Mouse (Mus musculus): ENCODE measurements around the gene Idh3a.
"Not testable (repeated sequence)": the region's sequence is repeated elsewhere in the genome, so short reads cannot be mapped to it uniquely, and the experiment has no call there.

The Idh3a gene

DNA sequence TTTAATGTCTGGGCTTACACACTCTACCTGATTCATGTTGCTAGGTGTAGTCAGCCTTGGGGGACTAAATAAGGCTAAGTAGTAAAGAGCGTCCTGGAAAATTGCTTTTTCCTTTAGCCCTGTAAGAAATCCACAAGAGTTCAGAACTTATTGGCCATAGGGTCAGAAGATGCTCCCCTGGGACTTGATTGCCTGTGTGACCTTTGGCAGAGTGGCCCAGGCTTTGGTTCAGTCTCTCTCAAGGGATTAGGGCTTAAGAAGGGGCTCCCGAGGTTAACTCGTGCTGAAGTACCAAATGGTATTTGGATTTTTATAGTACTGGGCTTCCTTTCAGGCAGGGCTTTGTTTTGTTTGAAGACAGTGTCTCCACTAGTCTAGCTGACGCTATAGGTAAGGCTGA lies 1.7 kb downstream of the Idh3a start:
- no peak for DNase-seq (ENCODE audit: low spot score)

DNA sequence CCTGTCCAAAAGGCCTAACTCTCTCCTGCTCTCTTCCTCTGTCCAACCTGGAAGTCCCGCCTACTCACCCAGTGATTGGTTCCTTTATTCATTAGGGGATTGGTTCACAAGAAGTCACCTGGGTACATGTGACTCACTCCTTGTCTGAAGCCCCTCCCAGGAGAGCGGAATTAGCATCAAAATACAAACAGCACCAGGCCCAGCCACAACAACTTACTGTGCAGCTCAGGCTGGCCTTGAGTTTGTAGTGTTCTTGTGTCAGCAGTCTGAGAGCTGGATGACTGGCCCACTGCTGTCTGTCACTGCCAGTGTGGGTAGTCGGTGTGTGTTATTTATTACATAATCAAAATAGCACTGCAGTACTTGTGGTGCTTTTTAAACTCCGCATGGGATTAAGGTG lies 7.5 kb downstream of the Idh3a start:
- DNase-seq (ENCODE audit: low spot score): not testable (repeated sequence)

DNA sequence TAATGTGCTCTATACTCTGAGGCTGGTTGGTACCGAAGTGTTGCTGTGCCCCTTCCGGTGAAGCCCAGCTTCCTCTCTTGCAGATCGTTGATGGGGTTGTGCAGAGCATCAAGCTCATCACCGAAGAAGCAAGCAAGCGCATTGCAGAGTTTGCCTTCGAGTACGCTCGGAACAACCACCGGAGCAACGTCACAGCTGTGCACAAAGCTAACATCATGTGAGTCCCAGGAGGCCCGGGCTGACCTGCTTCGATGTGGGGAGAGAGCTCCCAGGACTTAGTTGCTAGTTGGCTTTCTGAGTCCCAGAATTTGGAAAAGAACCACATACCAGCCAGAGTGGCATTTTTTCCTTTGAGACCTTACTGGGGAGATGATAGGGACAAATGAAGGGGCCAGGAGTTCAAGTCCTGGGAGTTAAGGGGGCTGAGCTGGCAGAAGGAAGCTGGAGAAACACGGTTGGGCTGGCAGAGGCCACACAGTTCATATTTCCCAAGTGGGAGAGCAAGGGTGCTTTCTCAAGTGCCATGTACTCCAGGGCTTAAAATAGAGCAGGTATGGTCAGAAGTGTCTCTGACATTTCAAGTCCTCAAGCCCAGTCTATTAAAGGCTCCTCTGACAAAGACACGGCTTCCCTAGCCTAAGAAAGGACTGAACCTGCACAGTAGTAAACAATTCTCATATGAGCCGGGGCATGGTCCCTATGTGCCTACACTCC lies 10.8 kb downstream of the Idh3a start:
- DNase-seq (ENCODE audit: low spot score): no peak

DNA sequence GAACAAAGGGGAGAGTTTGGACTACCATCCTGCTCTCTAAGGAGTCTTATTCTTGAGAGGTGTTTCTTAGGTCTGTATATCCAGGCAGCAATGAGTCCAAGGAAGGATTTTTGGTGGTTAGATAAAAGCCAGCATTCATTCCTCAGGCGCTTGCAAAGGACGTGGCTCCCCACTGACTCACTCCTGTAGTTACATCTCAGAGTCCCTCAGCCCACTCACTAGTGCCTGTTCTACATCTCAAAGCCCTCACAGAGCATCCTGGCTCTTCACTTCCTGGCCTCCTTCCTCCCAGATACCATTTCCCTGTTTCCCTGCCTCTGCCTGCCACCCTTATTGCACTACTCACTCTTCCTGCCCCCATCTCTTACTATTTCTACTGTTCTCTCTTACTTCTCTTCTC lies 16.3 kb downstream of the Idh3a start:
- no peak for DNase-seq (ENCODE audit: low spot score)

DNA sequence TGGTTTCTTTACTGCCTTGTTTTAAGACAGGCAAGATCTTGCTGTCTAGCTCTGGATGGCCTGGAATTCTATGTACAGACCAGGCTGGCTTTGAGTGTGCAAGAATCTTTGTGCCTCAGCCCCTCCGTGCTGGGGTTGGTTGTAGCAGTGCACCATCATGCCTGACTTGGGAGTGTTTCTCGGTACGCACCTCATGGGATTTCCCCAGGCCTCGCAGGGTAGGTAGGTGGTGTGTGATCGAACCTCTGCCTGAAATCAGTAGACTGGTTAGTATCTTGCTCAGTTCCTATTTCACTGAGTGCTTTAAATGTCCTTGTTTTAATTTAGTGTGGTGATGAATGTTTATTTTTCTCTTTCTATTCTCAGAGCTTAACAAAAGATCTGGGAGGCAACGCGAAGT lies 16.8 kb downstream of the Idh3a start:
- no peak for DNase-seq (ENCODE audit: low spot score)

DNA sequence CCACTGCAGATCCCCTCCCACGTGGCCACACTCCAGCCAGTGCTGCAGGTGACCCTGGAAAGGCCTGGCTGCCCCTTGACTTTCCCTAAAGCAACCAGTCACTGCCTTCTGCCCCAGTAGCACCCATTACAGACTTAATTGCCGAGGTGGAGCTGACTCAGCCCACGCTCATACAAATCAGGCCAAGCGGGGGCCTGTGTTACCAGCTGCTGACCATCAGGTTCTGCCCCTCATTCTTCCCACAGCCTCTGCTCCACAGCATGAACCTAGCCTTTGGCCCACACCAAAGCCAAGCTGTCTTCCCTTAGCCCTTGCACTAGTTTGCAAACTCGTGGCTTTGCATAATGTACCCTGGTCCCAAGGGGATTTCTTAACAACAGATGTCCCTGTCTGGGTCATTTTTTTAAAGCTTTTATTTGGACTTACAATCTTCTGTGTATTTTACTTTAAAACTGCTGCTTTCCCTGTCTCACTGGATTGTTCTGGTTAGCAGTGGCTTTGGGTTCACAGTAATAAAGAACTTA lies 18.1 kb downstream of the Idh3a start:
- DNase-seq (ENCODE audit: low spot score): no peak

DNA sequence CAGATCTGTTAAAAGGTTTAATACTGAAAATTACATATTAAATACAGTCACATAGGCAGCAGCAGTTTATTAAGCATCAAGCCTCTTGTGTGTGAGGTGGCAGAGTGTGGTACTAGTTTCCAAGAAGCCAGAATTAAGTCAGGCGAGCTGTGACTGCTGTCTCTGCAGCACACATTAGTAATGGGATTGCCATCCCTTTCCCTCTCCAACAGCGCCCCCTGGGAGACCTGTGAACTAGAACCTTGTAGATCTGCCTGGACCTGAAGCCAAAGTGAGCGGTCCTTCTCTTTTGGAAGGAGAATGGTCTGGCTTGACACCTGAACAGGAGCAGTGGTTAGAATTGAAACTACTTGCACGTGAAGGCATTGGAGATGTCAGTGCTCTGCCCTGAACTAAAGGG lies 18.8 kb downstream of the Idh3a start:
- DNase-seq (ENCODE audit: low spot score): no peak

DNA sequence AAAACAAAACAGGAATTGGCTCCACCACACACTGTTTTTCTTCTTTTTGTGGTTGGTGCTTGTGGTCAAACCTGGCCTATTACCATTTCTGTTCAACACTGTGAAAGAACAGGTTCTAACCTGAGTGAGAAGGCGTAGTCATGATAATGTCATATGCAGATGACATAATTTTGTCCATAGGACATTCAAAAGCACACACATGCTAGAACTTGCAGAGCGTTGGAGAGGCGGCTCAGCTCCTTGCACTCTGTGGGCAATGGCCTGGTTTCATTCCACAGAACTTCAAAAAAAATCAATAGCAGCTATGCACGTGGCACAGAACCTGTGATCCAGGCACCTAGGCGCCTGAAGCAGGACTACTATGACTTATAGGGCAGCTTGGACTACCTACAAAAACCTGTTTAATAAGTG lies 26.7 kb downstream of the Idh3a start:
- peak; percentile 66 for DNase-seq (ENCODE audit: low spot score)

DNA sequence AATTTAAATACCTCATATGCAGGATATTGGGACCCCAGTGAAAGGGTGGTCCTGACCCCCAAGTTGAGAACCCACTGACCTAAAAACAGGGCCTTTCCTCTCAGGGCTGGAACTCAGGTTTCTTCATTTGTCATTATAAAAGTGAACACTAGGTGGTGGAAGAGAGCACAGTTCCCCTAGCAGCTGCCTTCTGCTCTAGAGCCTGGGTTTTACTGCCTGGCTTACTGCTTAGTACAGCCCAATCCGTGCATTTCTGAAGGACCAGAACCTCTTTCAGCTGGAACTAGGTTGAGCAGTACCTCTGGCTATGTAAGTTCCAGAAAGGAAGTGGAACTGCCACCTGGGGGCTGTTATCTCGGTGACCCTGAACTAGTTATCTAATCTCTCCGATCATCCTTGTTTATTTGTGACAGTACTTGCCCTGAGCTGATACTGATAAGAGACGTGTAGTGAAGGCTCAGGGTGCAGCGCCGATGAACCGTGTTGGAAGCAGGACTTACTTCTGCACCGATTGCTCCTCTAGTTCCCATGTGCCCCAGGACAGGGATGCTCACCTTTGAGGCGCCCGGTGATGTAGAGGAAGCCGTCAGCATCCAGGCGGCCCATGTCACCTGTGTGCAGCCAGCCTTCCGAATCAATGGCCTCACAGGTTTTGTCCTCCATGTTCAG lies 28.2 kb downstream of the Idh3a start:
- peak; percentile 23 for DNase-seq (ENCODE audit: low spot score)

DNA sequence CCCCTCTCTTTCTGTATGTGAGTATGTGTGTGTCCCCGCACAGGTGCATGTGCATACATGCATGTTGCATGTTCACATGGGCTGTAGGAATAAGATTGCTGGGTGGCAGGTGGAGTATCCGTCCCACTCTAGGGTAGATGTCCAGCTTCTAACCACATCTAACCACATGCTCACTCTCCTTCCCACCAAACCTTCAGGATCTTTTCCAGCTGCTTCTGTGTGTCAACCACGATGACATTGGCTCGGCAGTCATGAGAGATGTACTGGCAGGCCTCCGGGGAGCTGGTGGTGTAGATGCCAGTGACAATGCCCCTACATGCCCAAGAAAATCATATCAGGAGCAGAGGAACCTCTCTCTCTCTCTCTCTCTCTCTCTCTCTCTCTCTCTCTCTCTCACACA lies 41.1 kb downstream of the Idh3a start:
- no peak for DNase-seq (ENCODE audit: low spot score)

DNA sequence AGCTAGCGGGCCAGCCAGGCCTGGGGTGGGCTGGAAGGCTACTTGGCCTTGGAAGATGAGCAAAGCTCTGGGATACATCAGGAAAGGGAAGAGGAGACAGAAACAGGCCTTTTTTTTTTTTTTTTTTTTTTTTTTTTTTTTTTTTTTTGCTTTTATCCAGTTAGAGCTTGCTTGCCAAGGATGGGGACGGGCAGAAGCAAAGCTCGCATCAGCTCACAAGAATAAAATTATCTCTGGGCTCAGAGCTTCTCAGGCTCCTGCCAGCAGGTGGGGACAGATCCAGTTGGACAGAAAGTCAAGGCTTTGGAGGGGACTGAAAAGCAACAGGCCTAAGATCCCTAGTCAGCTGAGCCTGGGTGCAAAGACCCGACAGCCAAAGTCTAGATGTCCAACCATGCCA lies 42.6 kb downstream of the Idh3a start:
- no peak for DNase-seq (ENCODE audit: low spot score)

DNA sequence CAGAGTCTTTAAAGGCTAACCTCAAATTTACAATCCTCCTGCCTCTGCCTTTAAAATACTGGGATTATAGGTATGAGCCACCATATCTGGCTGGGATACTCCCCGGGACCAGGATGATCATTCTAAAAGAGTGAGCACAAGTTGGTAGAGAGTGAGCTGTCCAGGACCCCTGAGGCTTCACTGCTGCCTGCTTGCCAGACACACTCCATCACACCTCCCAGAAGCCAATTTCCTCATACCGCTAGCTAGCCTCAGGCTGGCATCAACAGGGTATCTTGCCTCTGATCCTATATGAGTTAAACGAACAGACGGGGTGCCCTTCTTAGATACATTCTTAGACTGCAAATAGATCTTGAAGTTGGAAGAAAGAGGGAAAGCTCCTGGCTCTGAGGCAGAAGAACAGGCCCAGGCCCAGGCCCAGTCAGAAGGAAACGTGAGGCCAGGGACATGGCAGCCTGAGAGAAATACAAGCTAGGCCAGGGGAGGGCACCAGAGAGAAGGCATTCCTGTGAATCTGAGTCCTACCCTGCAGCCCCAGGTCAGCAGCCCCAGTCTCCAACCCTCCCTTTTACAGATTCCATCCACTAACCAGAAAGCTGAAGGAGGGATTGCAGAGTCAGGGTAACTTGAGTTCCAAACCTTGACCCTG lies 43.6 kb downstream of the Idh3a start:
- DNase-seq (ENCODE audit: low spot score): no peak

DNA sequence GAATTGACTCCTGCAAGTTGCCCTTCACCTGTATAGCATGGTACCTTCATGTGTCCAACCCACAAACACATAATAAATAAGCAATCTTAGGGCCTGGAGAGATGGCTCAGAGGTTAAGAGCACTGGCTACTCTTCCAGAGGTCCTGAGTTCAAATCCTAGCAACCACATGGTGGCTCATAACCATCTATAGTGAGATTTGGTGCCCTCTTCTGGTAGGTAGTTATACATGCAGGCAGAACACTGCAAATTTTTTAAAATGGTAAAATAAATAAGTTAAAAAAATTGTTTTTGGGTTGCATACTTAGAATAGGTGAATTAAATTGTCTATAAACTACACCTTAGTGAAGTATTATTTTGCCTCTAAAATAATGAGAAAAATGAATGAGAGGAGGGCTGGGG lies 44.8 kb downstream of the Idh3a start:
- no peak for DNase-seq (ENCODE audit: low spot score)

DNA sequence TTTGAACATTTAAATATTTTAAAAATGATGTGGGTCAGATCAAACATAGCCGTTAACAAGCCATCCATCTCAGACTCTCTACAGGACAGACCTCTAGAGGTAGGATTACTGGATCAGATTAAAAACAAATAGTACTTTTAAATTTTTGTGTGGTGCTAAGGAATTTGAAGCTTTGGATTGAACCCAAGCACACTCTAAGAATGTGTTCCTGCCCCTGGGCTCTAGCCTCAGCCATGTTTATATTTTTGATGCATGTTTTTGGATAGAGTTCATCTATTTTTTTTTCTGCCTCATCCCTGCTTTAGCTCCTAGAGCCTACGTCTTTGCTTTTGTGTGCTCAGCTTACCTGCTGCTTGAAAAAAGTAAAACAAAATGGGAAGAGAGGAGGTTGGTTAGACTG lies 47.3 kb downstream of the Idh3a start:
- DNase-seq (ENCODE audit: low spot score): no peak

DNA sequence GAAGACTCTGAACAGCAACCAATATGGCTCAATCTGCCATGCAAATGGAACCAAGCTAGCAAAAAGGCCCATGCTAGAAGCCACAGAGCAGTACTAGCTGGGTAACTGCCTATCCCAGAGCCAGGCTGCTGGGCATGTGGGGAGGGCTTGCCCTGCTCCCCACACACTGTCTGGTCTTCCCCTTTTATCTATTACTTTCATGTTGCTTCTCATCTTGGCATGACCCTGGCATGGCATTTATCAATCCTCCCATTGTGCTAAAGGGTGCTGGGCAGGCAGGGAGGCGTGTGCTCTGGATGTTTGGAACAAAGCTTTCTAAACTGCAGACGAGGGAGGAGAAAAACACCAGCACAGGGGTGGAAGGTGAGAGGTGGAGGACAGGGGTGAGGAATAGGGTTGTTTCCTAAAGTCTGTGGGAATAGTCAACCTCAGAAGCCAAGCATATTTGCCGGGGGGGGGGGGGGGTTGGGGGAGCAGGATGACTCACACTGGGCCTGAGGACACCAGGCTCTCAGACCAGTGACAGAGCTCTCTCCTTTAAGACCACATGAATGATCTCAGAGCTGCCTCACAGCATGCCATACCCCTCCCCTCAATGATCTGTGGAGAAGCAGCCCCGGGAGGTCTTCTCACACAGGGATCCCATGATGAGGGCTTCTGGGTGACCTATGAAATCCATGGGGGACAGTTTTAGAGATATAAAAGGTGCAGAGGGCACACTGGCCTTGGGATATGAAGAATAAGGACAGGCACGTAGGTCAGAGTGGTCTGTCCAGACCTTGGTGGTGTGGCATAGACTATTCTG lies 51.6 kb downstream of the Idh3a start:
- DNase-seq (ENCODE audit: low spot score): no peak

DNA sequence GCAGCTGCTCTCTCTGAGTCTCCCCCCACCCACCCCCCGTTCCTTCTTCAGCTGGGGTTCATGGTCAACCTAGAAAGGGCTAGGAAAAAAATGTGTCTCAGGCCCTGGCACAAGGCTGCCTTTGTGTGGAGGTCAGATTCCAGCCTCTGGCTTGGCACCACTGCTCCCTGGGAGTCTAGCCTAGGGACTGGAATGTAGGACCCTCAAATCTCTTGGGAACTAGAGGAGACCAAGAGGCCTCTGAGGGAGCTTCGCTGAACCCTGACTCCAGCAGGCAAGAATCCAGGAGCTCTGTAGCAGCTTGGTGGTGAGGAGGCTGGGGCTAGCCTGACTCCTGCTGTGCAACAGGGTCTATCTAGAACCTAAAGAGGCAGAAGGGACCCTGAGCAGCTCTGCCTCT lies 53.1 kb downstream of the Idh3a start:
- no peak for DNase-seq (ENCODE audit: low spot score)

DNA sequence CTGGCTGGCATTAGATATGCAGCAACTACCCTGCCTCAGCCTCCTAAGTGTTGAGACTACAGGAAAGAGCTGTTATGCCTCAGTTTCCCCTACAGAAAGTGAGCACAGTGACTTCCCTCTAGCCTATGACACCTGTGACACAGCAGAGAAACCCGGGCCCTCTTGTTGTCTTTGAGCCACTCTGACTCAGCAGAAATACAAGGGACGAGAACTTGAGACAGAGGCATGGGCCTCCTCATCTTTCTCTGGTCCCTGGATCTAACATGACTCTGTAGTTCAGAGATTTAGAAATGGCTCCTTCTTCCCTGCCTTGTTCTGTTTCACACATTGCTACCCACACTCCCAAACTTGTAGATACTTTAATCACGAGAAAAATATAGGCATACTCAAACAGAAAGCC lies 55.4 kb downstream of the Idh3a start:
- DNase-seq (ENCODE audit: low spot score): no peak

DNA sequence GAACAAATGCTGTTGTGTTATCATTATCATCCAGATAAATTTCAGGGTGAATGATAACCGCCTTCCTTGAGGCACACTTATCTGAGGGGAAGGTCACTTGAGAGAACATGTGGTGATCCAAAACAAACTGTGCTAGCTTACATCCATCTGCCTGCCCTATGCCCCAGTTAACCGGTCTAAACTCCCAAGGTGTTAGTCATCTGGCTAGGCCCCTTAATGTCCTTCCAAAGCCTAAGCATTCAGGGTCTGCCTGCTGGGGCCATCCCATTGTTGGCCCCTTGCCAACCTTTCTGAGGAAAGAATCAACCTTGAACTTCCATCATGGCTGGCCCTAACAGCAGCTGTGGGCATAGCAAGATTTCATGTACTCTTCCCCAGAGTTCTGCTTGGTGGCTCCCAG lies 56.0 kb downstream of the Idh3a start:
- DNase-seq (ENCODE audit: low spot score): no peak

DNA sequence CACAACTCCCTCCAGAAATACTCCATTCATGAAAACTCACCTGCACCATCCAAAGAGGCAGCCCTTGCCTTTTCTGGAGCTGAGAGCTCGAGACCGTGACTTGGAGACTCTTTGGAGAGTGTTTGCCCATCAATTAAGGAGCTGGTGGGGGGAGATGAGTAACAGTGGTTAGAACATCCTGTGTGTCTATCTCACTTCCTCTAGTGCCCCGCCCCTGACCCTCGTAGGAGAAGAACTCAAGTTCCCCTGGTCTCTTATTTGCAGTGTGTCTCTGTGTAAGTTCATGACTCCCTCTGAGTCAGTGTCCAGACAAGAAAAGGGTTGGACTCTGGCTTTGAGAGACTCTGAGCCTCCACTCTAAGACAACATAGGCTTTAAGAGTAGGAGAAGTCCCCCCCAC lies 56.4 kb downstream of the Idh3a start:
- peak; percentile 73 for DNase-seq (ENCODE audit: low spot score)

DNA sequence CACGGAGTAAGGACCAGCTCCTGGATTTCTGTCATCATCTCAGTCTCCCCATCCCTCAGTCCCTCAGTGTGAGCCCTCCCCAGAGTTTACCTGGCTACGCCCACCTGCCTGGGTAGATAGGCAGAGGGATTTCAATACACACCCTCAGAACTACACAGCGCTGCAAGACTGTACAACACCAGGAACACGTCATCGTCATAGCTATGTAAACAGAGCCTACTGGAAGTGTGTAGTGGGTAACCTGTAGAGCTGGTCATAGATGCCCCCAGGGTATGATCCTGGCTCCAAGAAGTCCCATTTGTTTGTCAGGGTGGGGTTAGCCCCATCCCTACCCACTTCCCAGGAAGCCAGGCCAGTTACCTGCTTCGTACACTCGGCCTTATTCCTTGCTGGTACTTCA lies 57.0 kb downstream of the Idh3a start:
- DNase-seq (ENCODE audit: low spot score): no peak

DNA sequence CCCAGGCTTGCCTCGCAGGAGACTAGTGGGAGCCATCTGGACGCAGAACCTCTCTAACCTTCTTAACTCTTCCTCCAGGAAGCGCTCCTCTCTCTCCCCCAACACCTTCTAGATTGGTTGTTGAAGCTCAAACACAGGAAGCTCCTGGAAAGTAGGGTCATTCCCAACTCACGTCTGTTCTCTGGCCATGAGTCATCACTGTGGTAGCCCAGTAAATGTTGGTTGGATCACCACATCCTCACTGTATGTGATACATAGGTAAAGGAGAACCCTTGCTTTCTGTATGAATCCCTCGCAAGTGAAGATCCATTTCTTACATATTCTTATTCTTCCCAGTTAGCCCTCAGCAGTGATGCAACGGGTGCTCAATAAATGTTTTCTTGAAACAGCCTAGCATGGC lies 59.4 kb downstream of the Idh3a start:
- no peak for DNase-seq (ENCODE audit: low spot score)

DNA sequence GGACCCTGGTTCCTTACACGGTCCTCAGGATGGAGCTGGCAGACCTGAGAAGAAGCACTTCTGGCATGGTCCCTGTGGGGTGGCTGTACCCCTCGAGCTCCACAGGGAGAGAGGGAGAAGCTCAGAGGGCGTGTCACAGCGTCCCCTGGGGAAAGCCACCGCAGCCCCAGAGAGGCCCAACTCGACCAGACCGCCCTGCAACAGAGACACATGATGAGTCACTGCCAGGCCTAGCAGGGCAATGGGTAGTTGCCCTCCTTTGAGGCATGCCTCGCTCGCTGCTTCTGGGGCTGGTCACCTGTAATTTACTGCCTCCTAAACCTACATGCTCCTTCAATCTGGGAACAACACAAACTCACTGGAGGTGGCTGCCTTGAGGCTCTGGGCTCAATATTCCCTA lies 60.1 kb downstream of the Idh3a start:
- DNase-seq (ENCODE audit: low spot score): no peak

DNA sequence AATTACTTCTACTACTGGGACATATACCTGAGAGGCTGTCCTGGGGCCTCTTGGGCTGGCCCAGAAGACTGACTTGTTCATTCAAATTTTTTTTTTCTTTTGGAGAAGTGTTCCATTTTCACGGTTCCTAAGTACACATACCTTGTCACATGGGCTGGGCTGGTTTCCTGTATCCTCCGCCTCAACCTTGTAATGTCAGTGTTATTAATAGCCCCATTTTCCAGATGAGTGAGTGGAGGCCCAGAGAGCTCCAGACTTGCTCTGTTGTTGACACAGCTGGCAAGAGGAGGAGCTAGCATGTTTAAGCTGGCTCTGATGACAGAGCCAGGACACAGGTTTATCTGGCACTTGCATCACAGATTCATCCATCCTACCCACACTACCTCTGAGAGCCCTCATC lies 61.3 kb downstream of the Idh3a start:
- DNase-seq (ENCODE audit: low spot score): no peak
